ENCODE assay signal across 9 mouse cellular contexts in genomic region chr1:134555240-134555870, GRCm38 (mm10). TPM values are rescaled to one million over a fixed set of nuclear protein-coding genes. Genes with fewer than 3 reads are reported as not detected.
A peak's percentile ranks its signal among the peaks of the same experiment; 100 is the strongest.
DNase-seq lines count a peak whose midpoint lies in the region; ATAC-seq lines count a peak whose summit lies in the region.
"Had no signal": no experiment of that assay in that cellular context is flagged by ENCODE, and none has a peak within 500 bp of the region (broad histone marks: within the 10 kb centered on the region; RNA-seq: fewer than 3 reads in every experiment).

No protein-coding gene starts in this region.

- DNase-seq in cerebellum, adult 11-12 months, result peak; percentile 28
- DNase-seq in embryo, embryonic 10 days (ENCODE audit: low spot score), result peak; percentile 36
- DNase-seq in intestine, embryonic 14.5 days (ENCODE audit: low spot score), result peak; percentile 72
- DNase-seq in lung, postnatal 36 days, result peak; percentile 70
- DNase-seq in testis, postnatal 14 days (ENCODE audit: low spot score), result peak; percentile 81
- DNase-seq in frontal cortex, postnatal 36 days (ENCODE audit: low spot score in 2 of 2), result no peak
- DNase-seq in thymus, postnatal 0 days (ENCODE audit: low spot score), result no peak

- H3K36me3 ChIP-seq in intestine, embryonic 14.5 days (ENCODE audit: control insufficient read depth, insufficient read depth, low read length), result no peaks in the 10 kb centered on the region

- ATAC-seq in cerebellum, adult (ENCODE audit: insufficient number of reproducible peaks, low FRiP score, low TSS enrichment), result no peak
- peak; percentile 28 for ATAC-seq in intestine, embryonic 14.5 days (replicated peaks; ENCODE audit: low FRiP score, low TSS enrichment, low read depth)

- no peaks in the 10 kb centered on the region for H3K27me3 ChIP-seq in intestine, embryonic 14.5 days (replicated peaks; ENCODE audit: control insufficient read depth, insufficient read depth, low read length)

- peak overlapping the region; percentile 71 for H3K4me2 ChIP-seq in intestine, embryonic 14.5 days (ENCODE audit: low read length)

- H3K4me1 ChIP-seq in intestine, embryonic 14.5 days (replicated peaks; ENCODE audit: control insufficient read depth, insufficient read depth, low read length), result peaks cover 16% of the 10 kb centered on the region

- 10% methylated on average over 13 of the region's 13 CpGs for WGBS in intestine, embryonic 14.5 days

- H3K27ac ChIP-seq in intestine, embryonic 14.5 days (ENCODE audit: low read depth), result peak overlapping the region; percentile 94

- H3K9me3 ChIP-seq in intestine, embryonic 14.5 days (ENCODE audit: control insufficient read depth, low read length), result no peaks in the 10 kb centered on the region

- H3K4me3 ChIP-seq in intestine, embryonic 14.5 days (ENCODE audit: low read depth, low read length), result peak overlapping the region; percentile 58; the same call in 1 of the 2 replicates

- peak overlapping the region; percentile 82 for H3K9ac ChIP-seq in intestine, embryonic 14.5 days (ENCODE audit: low read length)

RNA-seq across cellular contexts. Expression of gene Kdm5b, which starts 4.6 kb away (rescaled TPM):
- polyA plus RNA-seq in intestine, embryonic 14.5 days (2014; fragmentation: Nextera tagmentation; extraction: Ambion mirVana), result 54.2 and 59.9 TPM in 2 replicates
- polyA plus RNA-seq in thymus, postnatal 0 days (2015; fragmentation: Nextera tagmentation; extraction: Ambion mirVana), result 43.7 and 53.6 TPM in 2 replicates

RNA-seq across cellular contexts. Expression of gene Mgat4e, which starts 5.9 kb away (rescaled TPM):
- not detected in 2 replicates for polyA plus RNA-seq in intestine, embryonic 14.5 days (2014; fragmentation: Nextera tagmentation; extraction: Ambion mirVana)
- not detected in 2 replicates for polyA plus RNA-seq in thymus, postnatal 0 days (2015; fragmentation: Nextera tagmentation; extraction: Ambion mirVana)
- polyA plus RNA-seq: spleen, adult 2 months had no signal

Comparison
In these comparisons a context has a peak if more than half of its experiments do, and no peak if none do; other contexts are left out.
1. DNase-seq: peak in cerebellum, adult 11-12 months (single experiment), embryo, embryonic 10 days (single experiment), intestine, embryonic 14.5 days (single experiment), lung, postnatal 36 days (single experiment) and testis, postnatal 14 days (single experiment); none in frontal cortex, postnatal 36 days (0 of 2) and thymus, postnatal 0 days (single experiment).